Mouse (Mus musculus): Measurements from ENCODE around the gene Acoxl.

GRCm38 (mm10) chr2:127939206-127939605 is 100.5 kb downstream of the Acoxl start:
- TF ChIP-seq POLR2A (IDR thresholded peaks at IDR 0.05; ENCODE audit: insufficient read depth, low read depth, low read length): no peak
- no peak for TF ChIP-seq CTCF (IDR thresholded peaks at IDR 0.05)

Measured in heart, adult 2 months (tissue).